Mouse (Mus musculus) stomach, embryonic 15.5 days (tissue): ENCODE measurements around the gene Gm37596. TPM values are rescaled to one million over a fixed set of nuclear protein-coding genes. Genes with fewer than 3 reads are reported as not detected.
"Not testable (repeated sequence)": the region's sequence is repeated elsewhere in the genome, so short reads cannot be mapped to it uniquely, and the experiment has no call there.

Source experiments
- ATAC-seq: fragments of 200-750 bp; cut with Nextera tagmentation; 2 replicates; pipeline ENCODE4 v1.8.0; 2017; ENCODE audit warnings: low read depth, moderate number of reproducible peaks, moderate TSS enrichment; ENCODE audit not compliant: insufficient read depth, low FRiP score
- H3K27ac ChIP-seq: fragments of 300-500 bp; sonication (generic); 2 replicates; pipeline ENCODE4 v1.5.1; 2015; ENCODE audit warnings: mild to moderate bottlenecking, inconsistent platforms
- H3K27me3 ChIP-seq: fragments of 300-500 bp; sonication (generic); replicated peaks from 2 replicates; pipeline ENCODE4 v1.6.1; 2015; ENCODE audit warnings: inconsistent platforms
- H3K36me3 ChIP-seq: fragments of 300-500 bp; sonication (generic); 2 replicates; pipeline ENCODE4 v1.6.1; 2015; ENCODE audit warnings: inconsistent platforms
- H3K4me1 ChIP-seq: fragments of 300-500 bp; sonication (generic); 2 replicates; pipeline ENCODE4 v1.6.1; 2015; ENCODE audit warnings: inconsistent platforms
- H3K4me2 ChIP-seq: fragments of 300-500 bp; sonication (generic); 2 replicates; pipeline ENCODE4 v1.6.1; 2015; ENCODE audit warnings: mild to moderate bottlenecking, inconsistent platforms
- H3K4me3 ChIP-seq: fragments of 300-500 bp; sonication (generic); replicated peaks from 2 replicates; pipeline ENCODE4 v1.5.1; 2015; ENCODE audit warnings: inconsistent platforms
- H3K9ac ChIP-seq: fragments of 300-500 bp; sonication (generic); 2 replicates; pipeline ENCODE4 v1.6.1; 2015; ENCODE audit warnings: inconsistent platforms
- H3K9me3 ChIP-seq: fragments of 300-500 bp; sonication (generic); 2 replicates; pipeline ENCODE4 v1.6.1; 2016; ENCODE audit warnings: inconsistent platforms
- WGBS: fragments of 180-500 bp; shearing (Covaris S2); methylation state at CpG from one replicate; pipeline ENCODE4 v1.1.7; 2015; 5-methylcytosine and 5-hydroxymethylcytosine counted together
- polyA plus RNA-seq: library from polyadenylated mRNA; unstranded; fragments of >200 nt; fragmentation: Nextera tagmentation; extraction: Ambion mirVana; gene quantifications from 2 replicates; pipeline ENCODE4 v1.2.1, GENCODE M21; 2015

The Gm37596 gene
- not detected in 2 replicates for polyA plus RNA-seq

DNA sequence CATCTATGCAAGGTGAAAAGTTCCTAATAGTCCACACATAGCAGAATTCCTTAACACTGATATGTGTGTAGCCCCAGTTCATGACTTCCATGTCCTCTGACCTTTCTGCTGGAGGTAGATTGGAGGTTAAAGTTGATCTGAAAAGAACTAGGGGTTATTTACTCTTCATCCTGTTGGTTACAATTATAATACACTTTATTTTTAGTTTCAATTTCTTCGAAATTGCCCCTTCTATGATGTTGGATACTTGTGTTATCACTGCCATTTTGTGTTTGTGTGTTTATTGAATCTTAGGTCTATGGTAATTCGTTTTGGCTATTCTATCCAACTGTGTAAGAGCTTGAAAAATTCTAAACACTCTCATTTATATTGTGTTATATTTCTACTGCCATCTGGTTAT, at the start of gene Gm37596:
TSS of gene Gm37596 (minus strand) at position 101 of the 400 bp plus-strand sequence.
- H3K27me3 ChIP-seq, H3K9me3 ChIP-seq, H3K4me2 ChIP-seq, ATAC-seq, H3K9ac ChIP-seq, H3K4me3 ChIP-seq, H3K4me1 ChIP-seq, H3K36me3 ChIP-seq, H3K27ac ChIP-seq: not testable (repeated sequence)
- WGBS = 57% methylated on average over 1 of the region's 2 CpGs

DNA sequence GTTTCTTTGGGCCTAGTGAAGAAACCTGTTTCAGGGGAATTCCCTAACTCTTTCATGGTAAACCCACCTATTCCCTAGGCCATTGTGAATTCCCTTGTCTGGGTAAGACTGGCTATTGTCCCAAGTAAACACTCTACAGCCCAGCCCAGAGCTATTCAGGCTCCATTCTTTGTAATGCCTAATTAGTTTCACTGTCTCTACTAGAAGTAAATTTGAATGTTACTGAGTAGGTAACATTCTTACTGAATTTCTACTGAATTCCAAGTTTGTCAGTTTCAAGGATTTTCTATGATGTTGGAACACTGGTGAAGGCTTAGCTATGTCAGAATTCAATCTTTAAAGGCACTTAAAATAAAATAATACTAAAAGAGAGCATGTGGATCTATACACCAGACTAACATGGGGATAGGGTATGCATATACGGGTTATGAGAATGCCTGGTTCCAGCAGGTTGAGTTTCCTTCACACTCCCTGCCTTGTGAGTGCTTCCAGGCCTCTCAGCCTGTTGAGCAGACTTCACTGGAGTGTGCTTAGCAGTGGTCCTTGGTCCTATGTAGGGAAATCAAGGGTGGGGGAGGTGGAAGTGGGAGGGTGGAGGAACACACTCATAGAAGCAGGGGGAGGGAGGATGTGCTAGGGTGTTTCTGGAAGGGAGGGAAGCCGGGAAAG, 16.2 kb upstream of the Gm37596 start:
- H3K27ac ChIP-seq, H3K4me2 ChIP-seq, H3K36me3 ChIP-seq, H3K27me3 ChIP-seq, H3K9ac ChIP-seq, H3K4me3 ChIP-seq, ATAC-seq, H3K4me1 ChIP-seq, H3K9me3 ChIP-seq: not testable (repeated sequence)
- 77% methylated on average over 2 of the region's 2 CpGs for WGBS

DNA sequence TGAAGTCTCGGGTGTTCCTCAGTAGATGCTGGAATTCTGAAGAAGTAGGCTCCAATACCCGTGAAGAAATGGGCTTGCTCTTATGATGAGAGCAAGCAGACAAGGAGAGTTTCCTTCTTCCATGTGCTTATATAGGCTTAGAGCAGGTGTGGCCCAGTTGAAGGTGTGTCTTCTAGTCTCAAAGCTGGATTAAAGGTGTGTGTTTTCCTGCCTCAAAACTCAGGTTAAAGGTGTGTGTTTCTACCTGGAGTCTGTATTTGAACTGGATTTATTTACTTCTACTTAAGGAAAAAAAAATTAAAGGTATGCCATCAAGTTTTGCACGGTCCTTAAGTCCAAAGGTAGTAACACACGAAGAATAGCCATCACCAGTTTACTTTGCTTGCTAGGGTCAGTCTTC, 16.7 kb downstream of the Gm37596 start, which contains the start of gene Tdpoz1:
TSS of gene Tdpoz1 (minus strand) at position 101 of the 400 bp plus-strand sequence.
- not testable (repeated sequence) for H3K36me3 ChIP-seq, H3K4me3 ChIP-seq, H3K27ac ChIP-seq, H3K9ac ChIP-seq, ATAC-seq, H3K4me1 ChIP-seq, H3K9me3 ChIP-seq, H3K4me2 ChIP-seq, H3K27me3 ChIP-seq
- 79% methylated on average over 3 of the region's 4 CpGs for WGBS

DNA sequence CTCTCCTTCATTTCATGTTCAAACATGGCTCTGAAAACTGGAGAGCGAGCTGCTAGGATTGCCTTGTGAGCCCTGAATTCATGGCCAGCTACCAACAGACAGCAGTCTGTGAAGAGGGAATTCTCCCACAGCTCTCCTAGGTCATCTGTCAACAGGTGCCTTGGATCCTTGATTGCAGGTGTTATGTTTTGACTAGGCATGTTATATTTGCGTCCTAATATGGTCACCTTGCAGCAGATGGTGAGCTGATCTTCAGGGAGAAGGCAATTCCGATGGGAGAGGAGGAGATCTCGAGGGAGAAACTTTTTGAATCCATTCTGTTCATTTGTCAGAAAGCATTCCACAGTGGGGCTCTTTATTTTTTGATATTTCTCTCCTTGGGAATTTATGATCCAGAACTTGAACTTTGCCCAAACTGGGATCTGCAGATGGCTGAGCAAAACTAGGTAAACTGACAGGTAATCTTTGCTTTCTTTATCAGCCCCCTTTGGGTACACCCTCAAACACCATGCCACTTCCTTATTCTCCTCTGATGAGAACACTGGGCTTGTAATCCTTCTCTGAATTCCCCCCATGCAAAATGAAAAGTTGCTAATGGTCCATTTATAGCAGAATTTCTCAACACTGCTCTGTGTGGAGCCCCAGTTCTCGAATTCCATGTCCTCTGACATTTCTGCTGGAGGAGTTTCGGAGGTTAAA, 21.9 kb downstream of the Gm37596 start:
- not testable (repeated sequence) for H3K27ac ChIP-seq, H3K27me3 ChIP-seq, H3K9ac ChIP-seq, H3K4me2 ChIP-seq, H3K4me1 ChIP-seq, H3K4me3 ChIP-seq, ATAC-seq, H3K9me3 ChIP-seq, H3K36me3 ChIP-seq
- 81% methylated on average over 5 of the region's 6 CpGs for WGBS

- Histone ChIP-seq H3K9ac (no peak overlapping the region), H3K4me1 (no peaks in the 10 kb centered on the region), H3K9me3 (no peaks in the 10 kb centered on the region), H3K4me3 (no peak overlapping the region), H3K27me3 (no peaks in the 10 kb centered on the region), H3K36me3 (no peaks in the 10 kb centered on the region), H3K4me2 (no peak overlapping the region), H3K27ac (no peak overlapping the region)
- 71% methylated on average over 1 of the region's 1 CpGs for WGBS
- ATAC-seq = no peak
Observed at GRCm38 (mm10) chr3:93654260-93654659, 38.6 kb downstream of the Gm37596 start.

DNA sequence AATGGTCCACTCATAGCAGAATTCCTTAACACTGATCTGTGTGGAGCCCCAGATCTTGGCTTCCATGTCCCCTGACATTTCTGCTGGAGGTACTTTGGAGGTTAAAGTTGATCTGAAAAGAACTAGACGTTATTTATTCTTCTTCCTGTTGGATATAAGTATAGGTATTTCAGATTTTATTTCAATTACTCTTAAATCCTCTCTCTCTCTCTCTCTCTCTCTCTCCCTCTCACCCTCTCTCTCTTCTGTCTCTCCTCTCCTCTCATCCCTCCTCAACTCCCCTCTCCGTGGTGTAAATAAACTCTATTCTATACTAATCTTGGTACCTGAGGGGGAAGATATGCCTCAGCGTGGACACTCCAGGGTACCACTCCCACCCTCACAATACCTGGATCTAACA, 40.3 kb downstream of the Gm37596 start, which contains the start of gene Tdpoz2:
TSS of gene Tdpoz2 (minus strand) at position 101 of the 400 bp plus-strand sequence.
- Histone ChIP-seq H3K36me3 (no peaks in the 10 kb centered on the region), H3K27me3 (no peaks in the 10 kb centered on the region), H3K9me3 (no peaks in the 10 kb centered on the region), H3K27ac (no peak within 1 kb of the TSS), H3K4me2 (no peak within 1 kb of the TSS), H3K4me3 (no peak within 1 kb of the TSS), H3K9ac (no peak within 1 kb of the TSS), H3K4me1 (no peaks in the 10 kb centered on the region)
- WGBS = 59% methylated on average over 3 of the region's 3 CpGs
- no peak for ATAC-seq

Other genes with a start within 250 kb of the Gm37596 start
- not detected in 2 replicates for gene Tchhl1, start 224.3 kb downstream of the Gm37596 start, polyA plus RNA-seq
- 1,455 and 1,609 TPM in 2 replicates for gene S100a11, start 172.6 kb downstream of the Gm37596 start, polyA plus RNA-seq
- 444 and 470 TPM in 2 replicates for gene S100a10, start 138.0 kb downstream of the Gm37596 start, polyA plus RNA-seq
- gene Tdpoz2, start 40.4 kb downstream of the Gm37596 start, polyA plus RNA-seq = not detected in 2 replicates
- not detected in 2 replicates for gene Tdpoz1, start 16.8 kb downstream of the Gm37596 start, polyA plus RNA-seq
- not detected in 2 replicates for gene Gm5773, start 79.9 kb upstream of the Gm37596 start, polyA plus RNA-seq
- not detected in 2 replicates for gene Tdpoz4, start 103.3 kb upstream of the Gm37596 start, polyA plus RNA-seq
- gene Tdpoz3, start 132.9 kb upstream of the Gm37596 start, polyA plus RNA-seq = not detected in 2 replicates